Mouse (Mus musculus) kidney, postnatal 4 days (tissue): ENCODE data around the gene Mtg2.

ENCODE experiments used
- DNase-seq, 2 experiments: peaks; one replicate each; pipeline ENCODE4 v3.0.0; 2021; ENCODE audit warnings: mixed read lengths in 2 of 2

The Mtg2 gene

DNA sequence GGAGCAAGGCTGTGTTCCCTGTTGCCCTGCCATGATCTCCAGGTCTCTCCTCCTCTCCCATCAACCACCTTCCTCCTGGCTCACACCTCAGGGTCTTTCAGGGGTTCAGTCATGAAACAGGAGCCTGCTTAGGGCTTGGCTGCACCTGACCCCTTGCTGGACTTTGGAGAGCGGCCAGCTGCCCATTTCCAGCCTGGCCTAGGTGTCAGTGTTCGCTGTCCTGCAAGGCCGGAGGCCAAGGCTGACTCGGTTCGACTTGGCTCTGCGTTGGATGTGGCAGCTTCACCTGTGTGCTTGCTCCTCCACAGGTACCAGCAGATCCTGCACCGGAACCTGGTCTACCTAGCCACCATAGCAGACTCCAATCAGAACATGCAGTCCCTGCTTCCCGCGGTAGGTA lies 17.4 kb upstream of the Mtg2 start:
- no peak for DNase-seq

- DNase-seq, result no peak
These were observed 6.9 kb upstream of the Mtg2 start for GRCm38 (mm10) chr2:180063338-180064131.

DNA sequence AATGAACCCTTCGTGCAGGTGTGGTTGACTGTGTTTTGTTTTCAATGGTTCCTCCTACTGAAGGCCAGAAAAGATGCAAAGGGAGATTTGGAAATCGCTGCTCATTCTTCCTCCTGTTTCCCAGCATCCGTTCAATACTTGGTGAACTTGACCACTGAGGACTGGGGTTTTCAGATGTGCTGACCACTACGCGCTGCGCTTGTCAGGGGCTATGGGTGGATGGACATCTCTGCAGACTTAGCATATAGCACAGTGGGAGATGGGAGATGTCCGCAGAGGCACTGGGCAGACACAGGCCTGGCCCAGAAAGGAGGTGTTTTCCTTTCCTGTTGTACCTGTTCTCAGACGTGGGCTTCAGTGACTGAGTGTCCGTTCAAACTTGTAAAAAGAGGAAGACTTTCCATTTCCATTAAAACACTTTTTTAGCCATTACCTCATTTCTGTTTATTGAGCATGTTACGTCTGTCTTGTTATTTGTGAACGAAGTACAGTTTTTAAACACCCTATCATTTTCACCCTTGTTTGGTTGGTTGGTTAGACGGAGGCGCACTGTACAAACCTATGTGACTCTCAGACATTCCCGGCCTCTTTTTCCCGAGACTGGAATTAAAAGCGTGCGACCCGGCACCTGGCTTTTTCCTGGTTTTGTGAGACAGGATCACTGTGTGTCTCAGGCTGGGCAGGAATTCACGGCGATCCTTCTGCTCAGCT lies 463 bp upstream of the Mtg2 start:
- DNase-seq, result no peak

- DNase-seq, result no peak
These were observed 1.3 kb downstream of the Mtg2 start for GRCm38 (mm10) chr2:180071671-180072070.

DNA sequence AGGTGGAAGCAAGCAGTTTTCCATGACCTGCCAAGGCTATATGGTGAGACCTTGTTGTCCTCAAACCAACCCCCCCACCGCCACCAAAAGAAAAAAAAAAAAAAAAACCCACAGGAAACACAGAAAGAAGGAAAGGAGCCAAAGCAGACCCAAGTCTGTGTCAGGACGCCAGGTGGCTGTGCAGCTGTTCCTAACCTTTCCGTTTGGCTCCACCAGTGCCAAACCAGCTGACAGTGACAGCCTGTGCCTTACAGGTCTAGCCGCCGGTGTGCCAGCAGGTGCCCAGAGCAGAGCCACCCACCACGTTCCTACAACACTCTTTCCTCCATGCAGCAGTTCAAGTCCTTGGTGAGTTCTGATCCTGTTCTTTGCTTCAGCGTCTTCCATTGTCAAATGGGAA lies 2.5 kb downstream of the Mtg2 start:
- no peak for DNase-seq

GRCm38 (mm10) chr2:180077622-180078021 lies 7.2 kb downstream of the Mtg2 start:
- DNase-seq, result no peak

- DNase-seq, result no peak
These were observed 10.3 kb downstream of the Mtg2 start for GRCm38 (mm10) chr2:180080680-180081079.

DNA sequence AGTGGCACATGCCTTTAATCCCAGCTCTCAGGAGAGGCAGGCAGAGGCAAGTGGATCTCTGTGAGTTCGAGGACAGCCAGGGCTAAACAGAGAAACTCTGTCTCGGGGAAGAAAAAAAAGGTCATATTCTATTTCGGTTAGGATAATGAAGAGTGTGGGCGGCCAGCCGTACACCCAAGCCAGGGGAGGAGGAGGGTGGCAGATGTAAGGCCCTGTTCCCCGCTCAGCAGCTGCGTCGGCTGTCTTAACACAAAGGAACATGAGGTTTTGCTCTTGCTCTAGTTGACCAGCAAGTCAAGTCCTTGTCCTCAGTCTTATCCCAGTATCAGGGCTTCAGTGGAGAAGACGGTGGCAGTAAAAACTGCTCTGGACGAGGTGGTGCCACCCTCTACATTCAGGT lies 12.7 kb downstream of the Mtg2 start:
- no peak for DNase-seq

DNA sequence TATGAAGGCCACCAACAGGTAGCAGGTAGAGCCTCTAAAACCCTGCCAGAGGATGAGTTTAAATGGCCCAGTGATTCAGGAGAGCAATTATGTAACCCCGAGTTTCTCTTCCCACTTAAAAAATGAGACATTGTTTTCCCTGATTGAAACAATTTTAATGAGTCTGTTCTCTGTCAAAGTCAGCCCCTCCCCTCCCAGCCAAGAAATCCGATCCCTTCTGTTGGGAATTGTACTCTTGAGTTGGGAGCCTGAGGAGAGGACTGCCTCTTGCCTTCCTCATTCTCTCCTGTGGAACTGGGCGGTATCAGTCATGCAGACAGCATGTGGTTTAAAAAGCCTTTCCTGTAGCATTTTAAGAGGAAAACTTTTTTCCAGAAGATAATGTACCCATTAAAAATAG lies 14.2 kb downstream of the Mtg2 start:
- DNase-seq, result no peak

DNA sequence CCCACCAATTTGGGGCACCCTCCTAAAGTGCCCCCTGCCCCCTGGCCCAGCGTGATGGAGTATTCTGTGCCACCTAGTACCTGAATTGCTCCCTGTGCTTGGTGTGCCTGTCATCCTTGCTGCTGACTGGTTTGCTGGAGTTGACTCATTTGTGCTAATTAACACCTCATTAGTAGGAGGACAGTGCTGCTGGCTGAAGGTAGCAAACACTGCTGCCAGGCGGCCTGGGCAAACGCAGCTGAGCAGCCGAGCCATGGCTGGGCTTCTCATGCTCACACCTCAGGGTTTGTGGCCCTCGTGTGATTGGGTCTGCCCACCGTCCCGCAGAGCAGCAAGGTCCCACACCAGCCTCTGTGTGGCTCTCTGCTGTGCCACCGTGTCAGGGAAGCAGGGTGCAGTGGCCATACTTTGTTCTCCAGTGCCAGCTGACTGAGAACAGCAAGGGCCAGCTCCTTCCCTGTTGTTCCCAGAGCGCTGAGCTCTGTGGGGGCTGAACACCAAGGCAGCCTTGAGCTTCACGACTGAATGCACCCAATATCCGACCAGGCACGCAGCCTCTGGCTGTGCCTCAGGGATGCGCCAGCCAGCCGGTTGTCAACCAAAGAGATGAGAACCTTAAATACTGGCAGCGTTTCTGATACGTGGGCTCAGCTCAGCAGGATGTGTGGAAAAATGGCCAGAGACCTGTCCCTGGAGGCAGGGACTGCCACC lies 15.7 kb downstream of the Mtg2 start:
- DNase-seq, result peak in 1 of 2 experiments; percentile 51

DNA sequence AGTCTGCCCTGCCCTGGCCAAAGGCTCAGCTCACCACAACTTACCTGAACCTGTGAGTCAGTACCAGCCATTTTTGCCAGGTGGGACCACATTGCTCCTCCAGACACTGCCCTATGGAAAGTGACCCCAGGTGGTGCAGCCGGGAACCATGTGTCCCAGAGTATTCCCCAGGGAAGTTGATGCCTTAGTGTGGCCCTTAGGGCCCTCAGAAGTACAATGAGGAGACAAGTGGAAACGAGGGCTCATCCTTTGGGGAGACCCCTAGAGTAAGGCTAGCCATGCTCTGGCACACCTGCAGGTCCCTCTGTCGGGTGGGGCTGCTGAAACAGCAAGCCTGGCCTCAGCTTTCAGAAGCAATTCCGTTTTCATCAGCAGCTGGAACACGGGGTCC lies 16.2 kb downstream of the Mtg2 start:
- DNase-seq, result no peak

DNA sequence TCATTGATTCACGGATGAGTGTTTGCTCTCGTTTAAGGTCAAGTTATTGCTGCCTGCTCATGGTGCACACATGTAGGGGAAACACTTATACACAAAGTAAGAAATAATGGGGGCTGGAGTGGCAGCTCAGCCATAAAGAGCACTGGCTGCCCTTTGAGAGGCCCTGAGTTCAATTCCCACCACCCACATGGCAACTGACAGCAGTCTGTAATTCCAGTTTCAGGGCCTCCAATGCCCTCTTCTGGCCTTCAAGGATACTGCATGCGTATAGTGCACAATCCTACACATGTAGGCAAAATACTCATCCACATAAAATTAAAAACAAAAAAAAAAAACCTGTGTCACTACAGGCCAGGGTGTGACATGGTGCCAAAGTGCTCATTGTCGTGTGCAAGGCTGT lies 17.1 kb downstream of the Mtg2 start:
- no peak for DNase-seq

DNA sequence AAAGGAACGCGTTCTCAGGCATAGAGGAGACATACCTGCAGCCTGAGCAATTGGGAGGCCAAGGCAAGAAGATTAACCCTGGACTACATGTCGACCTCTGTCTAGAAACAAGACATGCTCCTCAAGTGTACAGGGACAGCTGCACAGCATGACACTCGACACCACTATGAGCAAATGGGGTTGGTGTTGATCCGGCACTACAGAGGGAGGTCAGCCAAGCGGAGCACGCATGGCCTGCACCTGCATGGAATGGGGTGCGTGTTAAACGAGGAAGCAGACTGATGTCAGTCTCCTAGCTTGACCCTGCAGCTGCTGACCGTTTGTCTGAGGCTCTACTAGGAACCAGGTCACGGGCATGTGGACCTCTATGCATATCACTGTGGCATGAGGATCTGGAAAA lies 19.9 kb downstream of the Mtg2 start:
- no peak for DNase-seq

- no peak for DNase-seq
These were observed 25.3 kb downstream of the Mtg2 start for GRCm38 (mm10) chr2:180095711-180096110.

DNA sequence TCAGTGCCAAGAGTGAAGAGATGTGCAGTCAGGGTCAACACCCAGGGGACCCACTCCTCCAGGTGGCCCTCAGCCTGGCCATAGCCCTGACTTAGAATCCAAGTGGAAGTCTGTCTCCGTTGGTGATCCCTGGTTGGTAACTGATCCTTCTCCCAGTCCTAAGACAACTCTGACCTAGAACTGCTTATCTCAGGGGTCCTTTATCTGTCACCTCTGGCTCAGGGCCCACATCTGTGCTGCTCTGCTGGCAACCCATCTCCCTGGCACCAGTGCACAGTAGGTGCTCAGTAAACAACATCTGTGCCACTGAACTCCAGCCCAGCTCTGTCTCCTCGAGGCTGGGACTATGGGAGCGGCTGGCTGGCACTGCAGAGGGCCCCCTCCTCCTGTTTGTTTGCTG lies 27.2 kb downstream of the Mtg2 start:
- no peak for DNase-seq

DNA sequence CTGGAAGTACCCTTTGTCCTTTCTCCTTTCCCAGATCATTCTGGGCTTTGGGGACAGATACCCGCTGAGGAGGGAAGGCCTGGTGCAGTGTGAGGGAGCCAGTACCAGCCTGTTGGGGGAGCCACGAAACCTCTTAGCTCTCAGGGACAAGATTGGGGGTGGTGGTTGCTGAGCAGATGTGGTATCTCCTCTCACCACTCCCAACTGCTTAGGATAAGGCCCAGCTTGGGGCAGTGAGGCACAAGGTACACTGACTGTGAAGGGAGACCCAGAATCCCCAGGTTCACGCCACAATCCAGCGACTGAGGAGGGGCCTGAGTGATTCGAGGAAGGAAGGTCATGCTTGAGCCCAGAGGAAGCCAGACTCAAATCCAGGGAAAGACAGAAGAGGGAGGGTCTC lies 27.8 kb downstream of the Mtg2 start:
- no peak for DNase-seq

- peak; percentile 35 to 48 for DNase-seq
These were observed 29.1 kb downstream of the Mtg2 start for GRCm38 (mm10) chr2:180099529-180099928.

DNA sequence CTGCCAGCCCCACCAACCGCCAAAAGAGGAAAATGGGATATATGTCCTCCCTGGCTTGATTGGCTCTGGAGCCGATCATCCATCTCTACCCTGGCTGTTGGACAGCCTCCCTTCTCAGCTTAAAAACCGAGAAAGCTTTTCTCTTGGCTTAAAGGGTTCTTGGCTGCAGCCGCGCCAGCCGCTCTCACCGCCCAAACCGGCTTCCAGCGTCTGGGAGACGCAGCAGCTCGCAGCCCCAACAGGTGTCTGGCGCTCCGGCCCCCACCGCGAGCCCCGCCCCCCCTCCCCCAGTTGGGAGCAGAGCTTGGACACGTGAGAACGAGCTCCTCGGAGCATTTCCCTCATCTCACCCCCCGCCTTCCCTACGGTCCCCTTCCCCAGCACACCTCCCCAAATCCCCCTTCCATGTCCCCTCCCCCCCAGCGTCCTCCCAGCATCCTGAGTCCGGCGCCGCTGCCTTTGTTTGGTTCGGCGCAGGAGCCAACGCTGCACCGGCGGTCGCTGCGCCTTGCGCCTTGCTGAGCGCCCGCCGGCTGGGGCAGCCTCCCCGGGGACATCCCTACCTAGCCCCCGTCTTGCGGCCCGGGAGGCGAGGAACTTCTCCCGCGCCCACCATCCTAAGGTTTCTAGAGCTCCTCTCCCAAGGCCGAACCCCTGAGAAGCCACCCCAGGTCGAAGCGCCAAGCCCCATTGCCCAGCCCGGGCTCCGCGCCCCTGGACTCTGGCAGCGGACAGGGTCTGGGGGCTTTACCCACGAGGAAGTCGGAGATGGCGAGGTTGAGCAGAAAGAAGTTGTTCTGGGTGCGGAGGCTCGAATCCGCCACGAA lies 33.0 kb downstream of the Mtg2 start:
- DNase-seq, result no peak

- DNase-seq, result peak; percentile 87 to 90
These were observed 33.7 kb downstream of the Mtg2 start, which contains the start of gene Hrh3 for GRCm38 (mm10) chr2:180103978-180104658. Hrh3 (minus strand) TSS chr2:180104488.

DNA sequence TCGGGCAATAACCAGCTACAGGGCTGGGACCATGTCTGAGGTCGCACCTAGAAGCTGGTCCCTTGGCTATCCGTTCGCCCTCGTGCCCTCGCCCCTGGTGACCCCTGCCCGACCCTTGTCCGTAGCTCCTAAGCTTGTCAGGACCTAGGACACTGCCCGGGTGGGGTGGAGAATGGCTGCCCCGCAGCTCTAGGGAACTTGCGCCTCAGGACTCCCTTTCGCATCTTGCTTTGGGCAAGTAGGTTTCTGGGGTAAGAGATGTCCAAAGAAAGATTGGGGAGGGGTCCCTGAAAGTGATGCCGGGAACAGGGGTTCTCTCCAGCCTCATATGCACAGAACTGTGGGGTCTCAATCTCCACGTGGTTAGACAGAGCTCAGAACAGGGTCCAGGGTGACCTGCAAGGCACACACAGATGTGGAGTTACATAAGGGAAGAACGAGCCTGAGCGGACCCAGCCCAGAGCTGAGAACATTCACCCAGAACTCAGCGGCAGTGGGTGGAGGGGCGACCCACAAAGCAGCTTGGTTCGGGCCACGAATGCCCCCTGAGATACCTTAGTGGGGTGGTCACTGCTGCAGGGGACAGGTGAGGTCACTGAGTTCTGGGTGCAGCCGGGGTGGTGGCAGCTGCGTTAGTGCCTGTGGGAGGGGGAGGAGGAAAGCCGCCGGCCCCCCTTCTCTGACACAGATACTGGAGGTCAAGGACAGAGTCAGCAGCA lies 34.4 kb downstream of the Mtg2 start:
- no peak for DNase-seq

- peak in 1 of 2 experiments; percentile 22 for DNase-seq
These were observed 35.2 kb downstream of the Mtg2 start for GRCm38 (mm10) chr2:180105441-180106190.
